Mouse (Mus musculus): ENCODE results near the gene Ninl.

Gene Ninl

GRCm38 (mm10) chr2:150904272-150904935 is 134.8 kb downstream of the Ninl start, which contains the start of gene Abhd12:
TSS of gene Abhd12 (minus strand) at chr2:150904741.
- DNase-seq (ENCODE audit: low spot score): peak; percentile 98

DNA sequence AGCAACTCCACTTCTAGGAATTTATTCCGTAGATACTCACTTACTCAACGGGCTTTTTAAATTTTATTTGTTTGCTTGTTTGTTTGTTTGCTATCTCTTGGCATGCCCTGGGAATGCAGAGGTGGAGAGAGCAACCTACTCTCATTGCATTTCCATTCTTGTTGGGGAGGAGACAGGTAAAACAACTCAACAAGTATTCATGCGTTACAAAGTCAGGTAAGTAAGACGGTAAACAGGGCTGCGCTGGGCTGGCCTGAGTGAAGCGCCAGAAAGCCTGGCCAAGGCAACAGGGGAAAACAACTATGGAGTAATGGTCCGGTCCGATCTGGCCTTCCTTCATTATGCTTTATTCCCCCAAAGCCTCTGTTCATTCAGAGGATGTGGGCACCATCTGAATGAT is 136.8 kb downstream of the Ninl start:
- no peak for DNase-seq (ENCODE audit: low spot score)

DNA sequence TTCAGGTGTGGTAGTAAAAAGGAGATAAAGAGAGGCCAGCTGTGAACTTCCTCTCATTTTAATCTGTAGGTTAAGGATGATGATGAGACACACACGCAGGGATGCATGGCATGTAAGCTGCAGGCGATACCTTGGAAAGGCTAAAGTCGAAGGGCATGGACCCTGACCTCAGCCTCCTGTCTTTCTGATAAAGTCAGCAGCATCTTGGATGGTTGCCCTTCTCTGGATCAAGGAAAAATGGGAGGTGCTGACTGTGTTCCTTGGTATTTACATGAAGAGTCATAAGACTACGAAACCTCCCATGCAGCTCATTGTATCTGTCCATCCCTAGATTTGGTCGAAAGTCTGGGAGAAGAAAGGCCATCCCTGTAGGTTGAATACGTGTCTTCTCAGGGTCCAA is 138.8 kb downstream of the Ninl start:
- no peak for DNase-seq (ENCODE audit: low spot score)

DNA sequence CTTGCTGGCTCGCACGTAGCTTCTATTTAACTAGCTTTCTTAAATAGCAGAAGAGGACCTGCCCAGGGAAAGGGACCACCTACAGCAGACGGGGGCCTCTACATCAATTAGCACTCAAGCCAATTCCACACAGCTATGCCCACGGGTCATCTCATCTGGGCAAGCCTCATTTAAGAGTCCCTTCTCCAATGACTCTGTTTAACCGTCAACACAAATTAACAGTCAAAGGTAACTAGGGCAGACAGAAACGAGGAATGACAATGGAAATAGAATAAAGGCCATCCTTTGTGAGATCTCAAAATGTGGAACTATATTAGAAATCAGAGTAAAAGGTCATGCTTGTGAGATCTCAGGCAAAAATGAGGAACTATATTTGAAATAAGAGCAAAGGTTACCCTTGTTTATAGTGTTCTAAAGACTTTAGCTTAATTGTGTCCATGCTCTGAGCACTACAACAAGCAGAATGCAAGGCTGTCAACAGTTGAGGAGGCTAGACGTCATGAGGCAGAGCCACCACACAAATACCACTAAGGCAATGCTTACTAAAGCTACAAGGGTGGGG is 143.4 kb downstream of the Ninl start:
- peak; percentile 73 for DNase-seq (ENCODE audit: low spot score)

GRCm38 (mm10) chr2:150894617-150895267 is 144.4 kb downstream of the Ninl start:
- no peak for DNase-seq (ENCODE audit: low spot score)

GRCm38 (mm10) chr2:150887370-150887769 is 151.8 kb downstream of the Ninl start:
- DNase-seq (ENCODE audit: low spot score): no peak

DNA sequence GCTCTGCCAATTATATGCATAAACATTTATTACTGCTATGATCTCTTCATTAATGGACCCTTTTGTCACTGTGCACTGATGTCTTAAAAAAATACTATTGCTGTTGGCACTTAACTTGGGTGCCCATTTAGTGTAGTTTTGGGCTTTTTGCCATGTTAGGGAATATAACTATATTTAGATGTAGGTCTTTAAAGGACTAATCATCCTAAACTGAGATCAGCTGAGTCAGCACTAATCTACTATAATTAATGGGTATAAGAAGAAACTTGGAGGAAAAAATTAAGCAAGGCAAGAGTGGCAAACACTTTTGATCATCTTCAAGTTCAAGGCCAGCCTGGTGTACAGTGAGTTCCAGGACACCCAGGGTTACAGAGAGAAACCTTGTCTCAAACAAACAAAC is 152.9 kb downstream of the Ninl start:
- DNase-seq (ENCODE audit: low spot score): no peak

GRCm38 (mm10) chr2:150885814-150886213 is 153.4 kb downstream of the Ninl start:
- DNase-seq (ENCODE audit: low spot score): no peak

DNA sequence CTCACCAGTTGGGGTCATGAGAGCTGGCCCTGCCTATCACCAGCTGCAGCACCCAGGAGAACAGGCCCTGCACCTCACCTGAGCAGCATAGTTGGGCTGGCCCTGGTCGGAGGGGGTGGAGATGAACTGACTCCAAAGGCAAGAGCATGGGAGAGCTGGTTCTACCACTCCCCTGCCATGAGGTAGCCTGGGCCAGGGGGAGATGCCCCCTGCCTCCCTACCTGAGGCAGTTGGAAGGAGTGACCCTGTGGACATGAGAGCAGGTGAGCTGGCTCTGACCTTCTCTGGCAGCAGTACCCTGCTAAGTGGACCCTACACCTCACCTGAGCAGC is 154.4 kb downstream of the Ninl start:
- DNase-seq (ENCODE audit: low spot score): no peak

Measured in retina, embryonic 14.5 days (tissue).